30 mouse cellular contexts compared by ENCODE assay signal in genomic region chr1:185030565-185030964, GRCm38 (mm10). TPM values are rescaled to one million over a fixed set of nuclear protein-coding genes. Genes with fewer than 3 reads are reported as not detected.
DNase-seq lines count a peak whose midpoint lies in the region; ATAC-seq lines count a peak whose summit lies in the region.
"Had no signal": no experiment of that assay in that cellular context is flagged by ENCODE, and none has a peak within 500 bp of the region (broad histone marks: within the 10 kb centered on the region; RNA-seq: fewer than 3 reads in every experiment).

No protein-coding gene starts in this region.

- H3K36me3 ChIP-seq in heart, embryonic 14.5 days (ENCODE audit: control insufficient read depth, insufficient read depth, low read length) = no peaks in the 10 kb centered on the region
- no peaks in the 10 kb centered on the region for H3K36me3 ChIP-seq in neural tube, embryonic 13.5 days
- H3K36me3 ChIP-seq in neural tube, embryonic 15.5 days = no peaks in the 10 kb centered on the region
- H3K36me3 ChIP-seq: embryonic facial prominence, embryonic 13.5 days; embryonic facial prominence, embryonic 15.5 days; forebrain, embryonic 10.5 days; forebrain, embryonic 12.5 days; G1E had no signal

- no peaks in the 10 kb centered on the region for H3K9me3 ChIP-seq in heart, embryonic 14.5 days (ENCODE audit: control insufficient read depth, low read length)
- H3K9me3 ChIP-seq in neural tube, embryonic 13.5 days = no peaks in the 10 kb centered on the region
- no peaks in the 10 kb centered on the region for H3K9me3 ChIP-seq in neural tube, embryonic 15.5 days (replicated peaks)
- H3K9me3 ChIP-seq: embryonic facial prominence, embryonic 13.5 days; embryonic facial prominence, embryonic 15.5 days; forebrain, embryonic 10.5 days; forebrain, embryonic 12.5 days had no signal

- no peak for DNase-seq in frontal cortex, postnatal 14 days (ENCODE audit: low spot score in 2 of 2)
- DNase-seq in heart, adult 18-20 months = no peak
- DNase-seq: adrenal gland, adult 8-10 months; adrenal gland, postnatal 14 days; adrenal gland, postnatal 36 days; B cell, adult 2 months; cerebellum, adult 11 months; cerebellum, adult 18-20 months; cerebellum, adult 8-10 months; cerebellum, adult 9-11 months; cerebellum, postnatal 14 days; cerebellum, postnatal 36 days; embryo, embryonic 11 days had no signal

- 0 out of 2 replicates have a peak overlapping the region, but pooled peaks have one; percentile 44 for H3K4me2 ChIP-seq in heart, embryonic 14.5 days (ENCODE audit: low read length)
- H3K4me2 ChIP-seq in neural tube, embryonic 13.5 days = 0 out of 2 replicates have a peak overlapping the region, but pooled peaks have one; percentile 40
- no peak overlapping the region for H3K4me2 ChIP-seq in neural tube, embryonic 15.5 days

- H3K4me3 ChIP-seq in heart, embryonic 14.5 days (ENCODE audit: control insufficient read depth in 1 of 2, insufficient read depth in 1 of 2, low read depth in 1 of 2, low read length in 2 of 2) = no peak overlapping the region
- H3K4me3 ChIP-seq in neural tube, embryonic 13.5 days = no peak overlapping the region
- H3K4me3 ChIP-seq in neural tube, embryonic 15.5 days (replicated peaks) = no peak overlapping the region
- H3K4me3 ChIP-seq: erythroblast, embryonic 14.5 days; forebrain, embryonic 12.5 days had no signal

- H3K27me3 ChIP-seq in heart, embryonic 14.5 days (ENCODE audit: control insufficient read depth, insufficient read depth, low read length) = no peaks in the 10 kb centered on the region
- no peaks in the 10 kb centered on the region for H3K27me3 ChIP-seq in neural tube, embryonic 13.5 days
- H3K27me3 ChIP-seq in neural tube, embryonic 15.5 days (replicated peaks) = no peaks in the 10 kb centered on the region
- H3K27me3 ChIP-seq: CH12.LX; embryonic facial prominence, embryonic 13.5 days; embryonic facial prominence, embryonic 15.5 days; forebrain, embryonic 12.5 days had no signal

- ATAC-seq in frontal cortex, adult (ENCODE audit: low TSS enrichment) = peak; percentile 80
- no peak for ATAC-seq in heart, embryonic 14.5 days (ENCODE audit: insufficient number of reproducible peaks, insufficient read depth, low FRiP score, low read depth)
- ATAC-seq in neural tube, embryonic 13.5 days (ENCODE audit: low read depth) = no peak
- ATAC-seq in neural tube, embryonic 15.5 days (ENCODE audit: low FRiP score) = no peak
- ATAC-seq: activated CD4-positive, CD25-positive, alpha-beta regulatory T cell, adult 4 months; CD4-positive, CD25-positive, alpha-beta regulatory T cell, adult 4 months; forebrain, embryonic 14.5 days; forebrain, embryonic 16.5 days; Patski had no signal

- no peak overlapping the region for H3K27ac ChIP-seq in heart, embryonic 14.5 days (replicated peaks in 1 of 2; ENCODE audit: control insufficient read depth in 1 of 2, insufficient read depth in 1 of 2, low read depth in 2 of 2, low read length in 2 of 2)
- no peak overlapping the region for H3K27ac ChIP-seq in neural tube, embryonic 13.5 days (replicated peaks)
- H3K27ac ChIP-seq in neural tube, embryonic 15.5 days (replicated peaks) = no peak overlapping the region
- H3K27ac ChIP-seq: embryonic facial prominence, embryonic 13.5 days; embryonic facial prominence, embryonic 15.5 days; forebrain, embryonic 10.5 days; forebrain, embryonic 12.5 days had no signal

- WGBS in heart, embryonic 14.5 days = 81% methylated on average over 9 of the region's 10 CpGs
- 86% methylated on average over 10 of the region's 10 CpGs for WGBS in neural tube, embryonic 13.5 days
- 86% methylated on average over 10 of the region's 10 CpGs for WGBS in neural tube, embryonic 15.5 days

- no peak overlapping the region for H3K9ac ChIP-seq in heart, embryonic 14.5 days (ENCODE audit: low read length)
- H3K9ac ChIP-seq in neural tube, embryonic 13.5 days = no peak overlapping the region
- H3K9ac ChIP-seq in neural tube, embryonic 15.5 days (replicated peaks) = no peak overlapping the region
- H3K9ac ChIP-seq: embryonic facial prominence, embryonic 13.5 days; embryonic facial prominence, embryonic 15.5 days; forebrain, embryonic 12.5 days had no signal

- no peaks in the 10 kb centered on the region for H3K4me1 ChIP-seq in heart, embryonic 14.5 days (ENCODE audit: control insufficient read depth in 2 of 2, insufficient read depth in 2 of 2, low read length in 2 of 2)
- no peaks in the 10 kb centered on the region for H3K4me1 ChIP-seq in neural tube, embryonic 13.5 days (replicated peaks)
- no peaks in the 10 kb centered on the region for H3K4me1 ChIP-seq in neural tube, embryonic 15.5 days
- H3K4me1 ChIP-seq: forebrain, embryonic 10.5 days; forebrain, embryonic 12.5 days had no signal

RNA-seq across cellular contexts. Expression of gene Mark1, which starts 31.2 kb away (rescaled TPM):
- 2.2 TPM in 2 replicates for polyA plus RNA-seq in heart, embryonic 14.5 days (2014; fragmentation: Nextera tagmentation; extraction: Ambion mirVana)
- total RNA-seq in heart, adult 18-20 months (2021) = 1 to 10 TPM; 8.7 to 8.8 TPM
- 13.2 and 13.5 TPM in 2 replicates for polyA plus RNA-seq in neural tube, embryonic 13.5 days (2015; fragmentation: Nextera tagmentation; extraction: Ambion mirVana)
- polyA plus RNA-seq in neural tube, embryonic 15.5 days (2015; fragmentation: Nextera tagmentation; extraction: Ambion mirVana) = 11.0 and 13.5 TPM in 2 replicates
- total RNA-seq: CH12.LX; common myeloid progenitor, adult 5-6 weeks had no signal
- polyA plus RNA-seq: activated CD4-positive, CD25-positive, alpha-beta regulatory T cell, adult 4 months; CD4-positive, CD25-positive, alpha-beta regulatory T cell, adult 4 months; erythroblast, embryonic 14.5 days; G1E had no signal
